Comparison of ENCODE assay signal across 8 mouse cellular contexts in genomic region chr4:148115467-148115866, GRCm38 (mm10). TPM values are rescaled to one million over a fixed set of nuclear protein-coding genes. Genes with fewer than 3 reads are reported as not detected.
DNase-seq lines count a peak whose midpoint lies in the region; ATAC-seq and TF ChIP-seq lines count a peak whose summit lies in the region.

No protein-coding gene starts in this region.

- H3K9ac ChIP-seq in liver, embryonic 14.5 days (replicated peaks) = no peak overlapping the region

- H3K9me3 ChIP-seq in E14TG2a.4 (ENCODE audit: low read length) = peaks cover 6% of the 10 kb centered on the region; the same call in 1 of the 2 replicates
- peaks cover 3% of the 10 kb centered on the region; the same call in 1 of the 2 replicates for H3K9me3 ChIP-seq in forebrain, embryonic 10.5 days
- no peaks in the 10 kb centered on the region for H3K9me3 ChIP-seq in liver, embryonic 14.5 days (ENCODE audit: control insufficient read depth, low read length)

- H3K4me3 ChIP-seq in E14TG2a.4 (replicated peaks; ENCODE audit: low read length) = peak overlapping the region; percentile 46
- H3K4me3 ChIP-seq in forebrain, embryonic 10.5 days = peak overlapping the region; percentile 16
- H3K4me3 ChIP-seq in liver, embryonic 14.5 days (ENCODE audit: insufficient read depth in 1 of 2, low read depth in 2 of 2, low read length in 2 of 2) = no peak overlapping the region

- peaks cover 35% of the 10 kb centered on the region for H3K4me1 ChIP-seq in E14TG2a.4 (replicated peaks; ENCODE audit: low read depth, low read length)
- peaks cover 15% of the 10 kb centered on the region for H3K4me1 ChIP-seq in forebrain, embryonic 10.5 days
- no peaks in the 10 kb centered on the region for H3K4me1 ChIP-seq in liver, embryonic 14.5 days (replicated peaks; ENCODE audit: control insufficient read depth in 2 of 2, insufficient read depth in 2 of 2, low read length in 1 of 2)

- 0 out of 2 replicates have a peak, but pooled peaks have one; percentile 29 for ATAC-seq in liver, embryonic 14.5 days (ENCODE audit: insufficient read depth)

- 5% methylated on average over 15 of the region's 15 CpGs for WGBS in forebrain, embryonic 10.5 days
- WGBS in liver, embryonic 14.5 days (ENCODE audit: insufficient replicate concordance) = 5% methylated on average over 15 of the region's 15 CpGs

- TF ChIP-seq EP300 in liver, embryonic 14.5 days (IDR thresholded peaks at IDR 0.05; ENCODE audit: low read depth) = no peak

- no peak overlapping the region for H3K4me2 ChIP-seq in liver, embryonic 14.5 days (ENCODE audit: low read depth)

- DNase-seq in cerebellum, postnatal 10 days = peak; percentile 55 to 67
- DNase-seq in cerebellum, postnatal 4 days (ENCODE audit: low spot score in 2 of 2) = no peak
- DNase-seq in forebrain, embryonic 10.5 days (ENCODE audit: extremely low spot score, low spot score) = peak; percentile 41
- peak; percentile 55 for DNase-seq in induced T-regulatory cell, adult 2 months (ENCODE audit: low read depth)
- DNase-seq in liver, embryonic 14.5 days (ENCODE audit: low read depth in 3 of 3, low spot score in 3 of 3) = no peak
- peak; percentile 61 for DNase-seq in neural tube, embryonic 10.5 days (ENCODE audit: extremely low spot score, low spot score)
- DNase-seq in frontal cortex, postnatal 14 days (ENCODE audit: low spot score in 2 of 2) = no peak

- H3K36me3 ChIP-seq in E14TG2a.4 (ENCODE audit: insufficient read depth, low read length) = no peaks in the 10 kb centered on the region
- H3K36me3 ChIP-seq in forebrain, embryonic 10.5 days (replicated peaks) = no peaks in the 10 kb centered on the region
- H3K36me3 ChIP-seq in liver, embryonic 14.5 days (replicated peaks; ENCODE audit: control insufficient read depth, insufficient read depth, low read depth) = no peaks in the 10 kb centered on the region

- no peak; the same call in 1 of the 2 replicates for TF ChIP-seq CTCF in E14TG2a.4 (conservative IDR thresholded peaks at IDR 0.05; ENCODE audit: low read length)
- peak; percentile 55 for TF ChIP-seq CTCF in liver, embryonic 14.5 days (IDR thresholded peaks at IDR 0.05; ENCODE audit: low read depth)

- peak overlapping the region; percentile 69 for H3K27ac ChIP-seq in forebrain, embryonic 10.5 days
- H3K27ac ChIP-seq in liver, embryonic 14.5 days = no peak overlapping the region

- no peaks in the 10 kb centered on the region; the same call in 1 of the 2 replicates for H3K27me3 ChIP-seq in E14TG2a.4 (ENCODE audit: insufficient read depth, low read length)
- H3K27me3 ChIP-seq in forebrain, embryonic 10.5 days (ENCODE audit: poor library complexity, severe bottlenecking) = peaks cover 25% of the 10 kb centered on the region
- no peaks in the 10 kb centered on the region; the same call in 1 of the 2 replicates for H3K27me3 ChIP-seq in liver, embryonic 14.5 days (ENCODE audit: control insufficient read depth, insufficient read depth, low read length)

RNA-seq across cellular contexts. Expression of gene Mad2l2, which starts 14.7 kb away (rescaled TPM):
- 61.8 and 64.5 TPM in 2 replicates for polyA plus RNA-seq in forebrain, embryonic 10.5 days (2016; fragmentation: Nextera tagmentation; extraction: Ambion mirVana)
- 7.5 and 9.4 TPM in 2 replicates for polyA plus RNA-seq in liver, embryonic 14.5 days (2012; rRNA removed)
- 17.7 and 19.1 TPM in 2 replicates for polyA plus RNA-seq in liver, embryonic 14.5 days (2014; fragmentation: Nextera tagmentation; extraction: Ambion mirVana)

RNA-seq across cellular contexts. Expression of gene Draxin, which starts 15.0 kb away (rescaled TPM):
- polyA plus RNA-seq in forebrain, embryonic 10.5 days (2016; fragmentation: Nextera tagmentation; extraction: Ambion mirVana) = 1.6 and 2.2 TPM in 2 replicates
- 0.16 and 0.22 TPM in 2 replicates for polyA plus RNA-seq in liver, embryonic 14.5 days (2012; rRNA removed)
- 0.04 and 0.05 TPM in 2 replicates for polyA plus RNA-seq in liver, embryonic 14.5 days (2014; fragmentation: Nextera tagmentation; extraction: Ambion mirVana)

RNA-seq across cellular contexts. Expression of gene Agtrap, which starts 27.6 kb away (rescaled TPM):
- 19.4 TPM in 2 replicates for polyA plus RNA-seq in forebrain, embryonic 10.5 days (2016; fragmentation: Nextera tagmentation; extraction: Ambion mirVana)
- polyA plus RNA-seq in liver, embryonic 14.5 days (2012; rRNA removed) = 4.0 and 4.1 TPM in 2 replicates
- polyA plus RNA-seq in liver, embryonic 14.5 days (2014; fragmentation: Nextera tagmentation; extraction: Ambion mirVana) = 8.2 and 9.9 TPM in 2 replicates

RNA-seq across cellular contexts. Expression of gene Fbxo6, which starts 36.5 kb away (rescaled TPM):
- 8.4 and 10.4 TPM in 2 replicates for polyA plus RNA-seq in forebrain, embryonic 10.5 days (2016; fragmentation: Nextera tagmentation; extraction: Ambion mirVana)
- 7.4 and 7.5 TPM in 2 replicates for polyA plus RNA-seq in liver, embryonic 14.5 days (2012; rRNA removed)
- 15.0 and 15.1 TPM in 2 replicates for polyA plus RNA-seq in liver, embryonic 14.5 days (2014; fragmentation: Nextera tagmentation; extraction: Ambion mirVana)

RNA-seq across cellular contexts. Expression of gene Fbxo44, which starts 44.8 kb away (rescaled TPM):
- 33.4 and 34.4 TPM in 2 replicates for polyA plus RNA-seq in forebrain, embryonic 10.5 days (2016; fragmentation: Nextera tagmentation; extraction: Ambion mirVana)
- polyA plus RNA-seq in liver, embryonic 14.5 days (2012; rRNA removed) = 1.0 and 1.2 TPM in 2 replicates
- polyA plus RNA-seq in liver, embryonic 14.5 days (2014; fragmentation: Nextera tagmentation; extraction: Ambion mirVana) = 0.43 and 0.46 TPM in 2 replicates

Comparison
In these comparisons a context has a peak if more than half of its experiments do, and no peak if none do; other contexts are left out.
1. DNase-seq: peak in cerebellum, postnatal 10 days (2 of 2), forebrain, embryonic 10.5 days (single experiment), induced T-regulatory cell, adult 2 months (single experiment) and neural tube, embryonic 10.5 days (single experiment); none in cerebellum, postnatal 4 days (0 of 2), liver, embryonic 14.5 days (0 of 3) and frontal cortex, postnatal 14 days (0 of 2).
2. H3K4me3 ChIP-seq: peak in E14TG2a.4 (single experiment) and forebrain, embryonic 10.5 days (single experiment); none in liver, embryonic 14.5 days (0 of 2).